Comparison of ENCODE assay signal across 8 mouse cellular contexts in the genomic region with DNA sequence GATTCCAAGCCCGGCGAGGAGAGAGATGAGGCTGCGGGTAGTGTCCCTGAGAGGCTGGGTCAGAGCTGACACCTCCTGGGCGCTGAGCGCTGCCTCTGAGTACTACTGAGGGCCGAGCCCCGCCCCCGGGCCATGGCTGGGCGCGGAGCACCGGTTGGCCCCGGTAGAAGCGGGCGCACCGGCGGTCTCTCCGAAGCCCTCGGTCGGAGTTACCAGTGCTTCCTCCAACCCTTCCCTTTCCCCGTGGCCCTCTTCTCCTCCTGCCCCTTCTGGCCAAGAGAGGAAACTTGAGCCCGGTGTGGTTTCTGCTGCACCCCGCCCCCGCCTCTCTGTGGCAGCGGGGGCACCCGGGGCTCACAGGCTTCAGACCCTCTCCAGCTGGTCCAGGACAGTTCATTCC. TPM values are rescaled to one million over a fixed set of nuclear protein-coding genes. Genes with fewer than 3 reads are reported as not detected.
DNase-seq lines count a peak whose midpoint lies in the region; ATAC-seq lines count a peak whose summit lies in the region.

No protein-coding gene starts in this region.

- under 1% methylated on average over 25 of the region's 25 CpGs for WGBS in heart, embryonic 13.5 days
- under 1% methylated on average over 25 of the region's 25 CpGs for WGBS in kidney, embryonic 16.5 days

- H3K4me2 ChIP-seq in heart, embryonic 13.5 days: peak overlapping the region; percentile 85
- H3K4me2 ChIP-seq in kidney, embryonic 16.5 days (replicated peaks; ENCODE audit: low read depth, low read length): peak overlapping the region; percentile 89

- peak overlapping the region; percentile 53 for H3K4me3 ChIP-seq in heart, embryonic 13.5 days
- peak overlapping the region; percentile 50 for H3K4me3 ChIP-seq in kidney, embryonic 16.5 days (ENCODE audit: low read length)

- H3K36me3 ChIP-seq in heart, embryonic 13.5 days: no peaks in the 10 kb centered on the region
- H3K36me3 ChIP-seq in kidney, embryonic 16.5 days (ENCODE audit: insufficient read depth, low read length): no peaks in the 10 kb centered on the region

- H3K9me3 ChIP-seq in heart, embryonic 13.5 days: no peaks in the 10 kb centered on the region
- no peaks in the 10 kb centered on the region for H3K9me3 ChIP-seq in kidney, embryonic 16.5 days (ENCODE audit: low read length)

- peak; percentile 36 to 39 for DNase-seq in adrenal gland, adult 18-20 months (ENCODE audit: low spot score in 2 of 2)
- DNase-seq in adrenal gland, postnatal 4 days (ENCODE audit: low spot score in 2 of 2): no peak
- peak; percentile 58 for DNase-seq in embryo, embryonic 10 days (ENCODE audit: low spot score)
- peak; percentile 43 for DNase-seq in lung, postnatal 25 days (ENCODE audit: low spot score)
- peak; percentile 62 for DNase-seq in retina, postnatal 1 day
- no peak for DNase-seq in layer of hippocampus, postnatal 10 days (ENCODE audit: low spot score in 2 of 2)

- peaks cover 40% of the 10 kb centered on the region for H3K4me1 ChIP-seq in heart, embryonic 13.5 days
- H3K4me1 ChIP-seq in kidney, embryonic 16.5 days (ENCODE audit: insufficient read depth, low read length): peaks cover 25% of the 10 kb centered on the region

- no peaks in the 10 kb centered on the region for H3K27me3 ChIP-seq in heart, embryonic 13.5 days (replicated peaks)
- H3K27me3 ChIP-seq in kidney, embryonic 16.5 days (ENCODE audit: insufficient read depth, low read length): no peaks in the 10 kb centered on the region

- H3K27ac ChIP-seq in heart, embryonic 13.5 days (replicated peaks): peak overlapping the region; percentile 33
- peak overlapping the region; percentile 66; the same call in 1 of the 2 replicates for H3K27ac ChIP-seq in kidney, embryonic 16.5 days (ENCODE audit: low read length)

- peak overlapping the region; percentile 82 for H3K9ac ChIP-seq in heart, embryonic 13.5 days
- H3K9ac ChIP-seq in kidney, embryonic 16.5 days (replicated peaks; ENCODE audit: low read length): peak overlapping the region; percentile 71

- peak; percentile 72 for ATAC-seq in heart, embryonic 13.5 days (ENCODE audit: extremely low read depth, insufficient number of reproducible peaks, low FRiP score, low TSS enrichment)
- peak; percentile 75 for ATAC-seq in kidney, embryonic 16.5 days (ENCODE audit: low FRiP score, low TSS enrichment)

RNA-seq across cellular contexts. Expression of a gene that starts 3.0 kb away (rescaled TPM):
- total RNA-seq in adrenal gland, adult 18-20 months (2021): under 1 TPM in 1 of 2 experiments, not detected in 1; 0.67 TPM
- 1 to 10 TPM; 5.8 to 8.9 TPM for total RNA-seq in adrenal gland, postnatal 4 days (2021)
- 7.2 and 8.2 TPM in 2 replicates for polyA plus RNA-seq in heart, embryonic 13.5 days (2015; fragmentation: Nextera tagmentation; extraction: Ambion mirVana)
- polyA plus RNA-seq in kidney, embryonic 16.5 days (2015; fragmentation: Nextera tagmentation; extraction: Ambion mirVana): 3.8 and 4.2 TPM in 2 replicates
- under 1 TPM in 1 of 2 experiments, not detected in 1; 0.39 TPM for total RNA-seq in layer of hippocampus, postnatal 10 days (2021)

RNA-seq across cellular contexts. Expression of a gene that starts 14.9 kb away (rescaled TPM):
- total RNA-seq in adrenal gland, adult 18-20 months (2021): 100 to 1,000 TPM; 160 to 179 TPM
- total RNA-seq in adrenal gland, postnatal 4 days (2021): 100 to 1,000 TPM; 404 to 457 TPM
- polyA plus RNA-seq in heart, embryonic 13.5 days (2015; fragmentation: Nextera tagmentation; extraction: Ambion mirVana): 500 and 519 TPM in 2 replicates
- polyA plus RNA-seq in kidney, embryonic 16.5 days (2015; fragmentation: Nextera tagmentation; extraction: Ambion mirVana): 831 and 924 TPM in 2 replicates
- 100 to 1,000 TPM; 399 to 417 TPM for total RNA-seq in layer of hippocampus, postnatal 10 days (2021)

RNA-seq across cellular contexts. Expression of a gene that starts 15.6 kb away (rescaled TPM):
- total RNA-seq in adrenal gland, adult 18-20 months (2021): 10 to 100 TPM; 65.0 to 76.3 TPM
- 100 to 1,000 TPM; 111 to 127 TPM for total RNA-seq in adrenal gland, postnatal 4 days (2021)
- polyA plus RNA-seq in heart, embryonic 13.5 days (2015; fragmentation: Nextera tagmentation; extraction: Ambion mirVana): 91.9 and 97.2 TPM in 2 replicates
- 109 and 120 TPM in 2 replicates for polyA plus RNA-seq in kidney, embryonic 16.5 days (2015; fragmentation: Nextera tagmentation; extraction: Ambion mirVana)
- total RNA-seq in layer of hippocampus, postnatal 10 days (2021): 100 to 1,000 TPM; 181 to 188 TPM

RNA-seq across cellular contexts. Expression of a gene that starts 17.3 kb away (rescaled TPM):
- 100 to 1,000 TPM; 138 to 150 TPM for total RNA-seq in adrenal gland, adult 18-20 months (2021)
- 100 to 1,000 TPM; 132 to 140 TPM for total RNA-seq in adrenal gland, postnatal 4 days (2021)
- polyA plus RNA-seq in heart, embryonic 13.5 days (2015; fragmentation: Nextera tagmentation; extraction: Ambion mirVana): 163 and 178 TPM in 2 replicates
- polyA plus RNA-seq in kidney, embryonic 16.5 days (2015; fragmentation: Nextera tagmentation; extraction: Ambion mirVana): 324 and 333 TPM in 2 replicates
- 100 to 1,000 TPM; 111 to 112 TPM for total RNA-seq in layer of hippocampus, postnatal 10 days (2021)

RNA-seq across cellular contexts. Expression of a gene that starts 55.2 kb away (rescaled TPM):
- not detected for total RNA-seq in adrenal gland, adult 18-20 months (2021)
- total RNA-seq in adrenal gland, postnatal 4 days (2021): not detected
- polyA plus RNA-seq in heart, embryonic 13.5 days (2015; fragmentation: Nextera tagmentation; extraction: Ambion mirVana): 0.28 and 0.36 TPM in 2 replicates
- polyA plus RNA-seq in kidney, embryonic 16.5 days (2015; fragmentation: Nextera tagmentation; extraction: Ambion mirVana): 0.30 and 0.67 TPM in 2 replicates
- total RNA-seq in layer of hippocampus, postnatal 10 days (2021): 1 to 10 TPM in 1 of 2 experiments, under 1 TPM in 1; 0.89 to 1.0 TPM

Comparison
In these comparisons a context has a peak if more than half of its experiments do, and no peak if none do; other contexts are left out.
1. DNase-seq: peak in adrenal gland, adult 18-20 months (2 of 2), embryo, embryonic 10 days (single experiment), lung, postnatal 25 days (single experiment) and retina, postnatal 1 day (single experiment); none in adrenal gland, postnatal 4 days (0 of 2) and layer of hippocampus, postnatal 10 days (0 of 2).
2. RNA of a gene that starts 3.0 kb away (total RNA-seq): 5.8 to 8.9 TPM in adrenal gland, postnatal 4 days; 0.67 TPM in adrenal gland, adult 18-20 months and 0.39 TPM in layer of hippocampus, postnatal 10 days; every median in the first group is over 4 times any median in the second.